Mouse (Mus musculus) gastrocnemius, postnatal 4 days (tissue): Measurements from ENCODE around the gene Trpm7. TPM values are rescaled to one million over a fixed set of nuclear protein-coding genes. Genes with fewer than 3 reads are reported as not detected.

Source experiments
- DNase-seq, 2 experiments: peaks; one replicate each; pipeline ENCODE4 v3.0.0; 2021 to 2022; ENCODE audit warnings: low spot score in 2 of 2, mixed read lengths in 2 of 2
- microRNA-seq: library from miRNA; unstranded; fragments of <30 nt; microRNA quantifications from one replicate; pipeline ENCODE4 v1.2.0, GENCODE M21; 2021
- total RNA-seq, 2 experiments: library from RNA; stranded (reverse); gene quantifications; 2 replicates each; pipeline ENCODE4 v1.2.3; 2021

Trpm7 gene
- total RNA-seq, 2 experiments from 2014 or later, result 43.6 to 53.5 TPM

- DNase-seq, result no peak
Measured at GRCm38 (mm10) chr2:126755664-126756063, 120.4 kb downstream of the Trpm7 start.

- DNase-seq, result no peak
Measured at GRCm38 (mm10) chr2:126743389-126743788, 132.6 kb downstream of the Trpm7 start.

Small RNA genes lying within 50 kb of the gene (microRNA-seq; reads per million reads assigned to microRNA genes)
- gene Mir3473g, result not detected

Other genes with a start within 250 kb of the Trpm7 start
- 10 to 100 TPM; 19.3 to 19.8 TPM for gene Gabpb1, start 199.9 kb downstream of the Trpm7 start, total RNA-seq
- 10 to 100 TPM; 27.6 to 30.6 TPM for gene Usp8, start 168.9 kb downstream of the Trpm7 start, total RNA-seq
- not detected for gene Usp50, start 92.8 kb downstream of the Trpm7 start, total RNA-seq
- gene Sppl2a, start 57.0 kb upstream of the Trpm7 start, total RNA-seq, result 10 to 100 TPM; 42.4 to 49.1 TPM
- gene Ap4e1, start 132.5 kb upstream of the Trpm7 start, total RNA-seq, result 10 to 100 TPM; 11.5 to 14.3 TPM
- gene Blvra, start 194.4 kb upstream of the Trpm7 start, total RNA-seq, result 10 to 100 TPM; 23.1 to 24.9 TPM